Mouse (Mus musculus): ENCODE data around the gene Pgghg.

DNA sequence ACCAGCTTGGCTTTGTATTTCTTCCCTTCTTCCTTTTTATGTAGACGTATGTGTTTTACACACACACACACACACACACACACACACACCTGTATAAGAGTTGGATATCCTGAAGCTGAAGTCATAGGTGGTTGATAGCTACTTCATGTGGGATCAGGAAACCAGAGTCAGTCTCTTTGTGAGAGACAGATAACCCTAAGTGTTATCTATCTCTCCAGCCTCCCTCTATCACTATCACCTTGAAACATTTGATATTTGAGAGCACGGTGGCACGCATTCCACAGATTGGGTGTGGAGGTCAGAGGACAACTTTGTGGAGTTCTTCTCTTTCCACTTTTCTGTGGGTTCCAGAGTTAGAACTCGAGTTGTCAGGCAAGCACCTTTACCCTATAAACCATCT is 21.3 kb upstream of the Pgghg start:
- no peak for TF ChIP-seq CTCF (IDR thresholded peaks at IDR 0.05; ENCODE audit: low read depth, low read length)
- peak; percentile 62 for TF ChIP-seq TAL1 (conservative IDR thresholded peaks at IDR 0.05; ENCODE audit: low read depth, low read length)
- TF ChIP-seq GATA1 (IDR thresholded peaks at IDR 0.05; ENCODE audit: borderline replicate concordance, low read length), result no peak
- no peak for TF ChIP-seq GATA2 (IDR thresholded peaks at IDR 0.05; ENCODE audit: borderline replicate concordance, low read depth, low read length)
- TF ChIP-seq POLR2AphosphoS5 (IDR thresholded peaks at IDR 0.05; ENCODE audit: insufficient replicate concordance, low read depth, low read length), result no peak

Measured in G1E (cell line).